Mouse (Mus musculus) heart, embryonic 12.5 days (tissue): ENCODE measurements at regions not wholly inside any gene's neighbourhood (a gene's known extent, or its start where the extent isn't known, plus 50 kb on each side); places are given as distances from the start of the nearest gene placed in this dataset.

Experiments used
- ATAC-seq: fragments of 200-750 bp; cut with Nextera tagmentation; 2 replicates; pipeline ENCODE4 v1.8.0; 2017; ENCODE audit warnings: moderate TSS enrichment, moderate library complexity; ENCODE audit not compliant: insufficient number of reproducible peaks, low FRiP score
- H3K27ac ChIP-seq: fragments of 300-500 bp; sonication (generic); 2 replicates; pipeline ENCODE4 v1.5.1; 2016; ENCODE audit warnings: mild to moderate bottlenecking, moderate library complexity; ENCODE audit not compliant: poor library complexity, severe bottlenecking
- H3K27me3 ChIP-seq: fragments of 300-500 bp; sonication (generic); replicated peaks from 2 replicates; pipeline ENCODE4 v1.6.1; 2016; ENCODE audit warnings: mild to moderate bottlenecking, moderate library complexity
- H3K36me3 ChIP-seq: fragments of 300-500 bp; sonication (generic); 2 replicates; pipeline ENCODE4 v1.6.1; 2016; ENCODE audit warnings: mild to moderate bottlenecking, moderate library complexity
- H3K4me1 ChIP-seq: fragments of 300-500 bp; sonication (generic); replicated peaks from 2 replicates; pipeline ENCODE4 v1.6.1; 2016; ENCODE audit warnings: mild to moderate bottlenecking
- H3K4me2 ChIP-seq: fragments of 300-500 bp; sonication (generic); 2 replicates; pipeline ENCODE4 v1.6.1; 2016; ENCODE audit warnings: mild to moderate bottlenecking, moderate library complexity
- H3K4me3 ChIP-seq: fragments of 300-500 bp; sonication (generic); 2 replicates; pipeline ENCODE4 v1.5.1; 2016; ENCODE audit warnings: mild to moderate bottlenecking
- H3K9ac ChIP-seq: fragments of 300-500 bp; sonication (generic); 2 replicates; pipeline ENCODE4 v1.6.1; 2016; ENCODE audit warnings: mild to moderate bottlenecking, moderate library complexity
- H3K9me3 ChIP-seq: fragments of 300-500 bp; sonication (generic); replicated peaks from 2 replicates; pipeline ENCODE4 v1.6.1; 2016; ENCODE audit warnings: mild to moderate bottlenecking, moderate library complexity
- WGBS: fragments of 180-500 bp; shearing (Covaris S2); methylation state at CpG from one replicate; pipeline ENCODE4 v1.1.7; 2016; 5-methylcytosine and 5-hydroxymethylcytosine counted together

DNA sequence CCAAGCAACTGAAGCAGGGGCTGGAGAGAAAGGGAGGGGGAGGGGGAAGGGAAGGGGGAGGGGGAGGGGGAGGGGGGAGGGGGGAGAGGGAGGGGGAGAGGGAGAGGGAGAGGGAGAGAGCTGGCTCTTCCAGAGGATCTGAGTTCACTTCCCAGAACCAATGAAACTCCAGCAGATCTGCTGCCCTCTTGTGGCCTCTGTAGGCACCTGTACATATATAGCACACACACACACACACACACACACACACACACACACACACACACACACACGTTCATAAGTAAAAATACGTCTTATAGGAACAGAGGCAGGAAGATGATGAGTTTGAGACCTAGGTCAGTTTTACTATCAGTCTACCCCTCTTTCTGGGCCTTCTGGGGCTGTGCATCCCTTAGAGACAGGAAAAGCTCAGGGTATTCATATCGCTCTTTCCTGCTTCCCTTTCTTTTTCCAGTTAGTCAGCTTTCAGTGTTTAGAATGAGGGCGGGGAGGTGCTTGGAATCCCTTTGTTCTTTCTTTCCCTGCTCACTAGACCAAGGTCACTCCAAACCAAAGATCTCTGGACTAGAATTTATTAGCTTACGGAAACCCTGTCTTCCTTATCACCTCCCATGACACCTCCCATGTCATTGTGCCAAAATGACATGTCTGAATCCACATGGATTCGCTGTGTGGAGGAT, 130.7 kb downstream of the Slc30a10 start:
- H3K27me3 ChIP-seq = no peaks in the 10 kb centered on the region
- no peak overlapping the region for H3K4me3 ChIP-seq
- H3K9me3 ChIP-seq = peaks cover 4% of the 10 kb centered on the region
- no peak overlapping the region for H3K4me2 ChIP-seq
- H3K4me1 ChIP-seq = peaks cover 13% of the 10 kb centered on the region
- no peak overlapping the region for H3K27ac ChIP-seq
- no peaks in the 10 kb centered on the region for H3K36me3 ChIP-seq
- no peak overlapping the region for H3K9ac ChIP-seq
- ATAC-seq = no peak
- WGBS = 79% methylated on average over 6 of the region's 6 CpGs

DNA sequence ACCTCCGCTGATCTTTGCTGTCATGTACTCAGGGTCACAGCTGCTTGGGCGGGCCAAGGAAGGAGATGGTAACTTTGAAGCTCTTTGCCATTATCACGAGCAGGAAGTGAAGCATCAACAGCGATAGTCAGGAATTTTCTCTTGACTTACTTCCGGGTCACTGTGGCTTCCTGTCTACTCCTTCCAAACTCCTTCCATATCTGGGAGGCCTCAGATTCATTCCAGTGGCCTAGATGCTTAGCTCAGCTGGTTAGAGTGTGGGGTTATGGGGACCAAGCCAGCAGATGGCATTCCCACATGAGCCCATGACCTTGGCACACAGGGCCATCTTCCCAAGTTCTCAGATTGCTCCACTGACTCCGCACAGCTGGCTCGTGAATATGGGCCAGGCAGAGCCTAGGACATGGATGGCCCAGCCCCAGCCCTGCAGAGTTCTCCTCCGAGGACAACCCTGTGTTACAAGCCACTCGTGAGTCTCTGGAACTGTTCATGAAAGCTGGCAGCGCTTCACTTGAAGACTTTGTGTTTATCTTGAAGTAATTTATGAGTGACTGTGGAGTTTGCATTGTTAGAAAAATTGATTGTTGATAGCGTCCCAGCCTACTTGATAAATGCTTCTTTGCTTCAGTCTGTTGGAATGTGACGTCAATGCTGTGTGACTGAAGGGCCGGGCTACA, 133.2 kb downstream of the Slc30a10 start:
- no peak overlapping the region for H3K27ac ChIP-seq
- no peak overlapping the region for H3K4me3 ChIP-seq
- H3K9me3 ChIP-seq = peaks cover 4% of the 10 kb centered on the region
- H3K36me3 ChIP-seq = no peaks in the 10 kb centered on the region
- no peak overlapping the region for H3K4me2 ChIP-seq
- peaks cover 13% of the 10 kb centered on the region for H3K4me1 ChIP-seq
- 0 out of 2 replicates have a peak, but pooled peaks have one; percentile 35 for ATAC-seq
- 53% methylated on average over 13 of the region's 13 CpGs for WGBS
- no peak overlapping the region for H3K9ac ChIP-seq
- H3K27me3 ChIP-seq = no peaks in the 10 kb centered on the region

DNA sequence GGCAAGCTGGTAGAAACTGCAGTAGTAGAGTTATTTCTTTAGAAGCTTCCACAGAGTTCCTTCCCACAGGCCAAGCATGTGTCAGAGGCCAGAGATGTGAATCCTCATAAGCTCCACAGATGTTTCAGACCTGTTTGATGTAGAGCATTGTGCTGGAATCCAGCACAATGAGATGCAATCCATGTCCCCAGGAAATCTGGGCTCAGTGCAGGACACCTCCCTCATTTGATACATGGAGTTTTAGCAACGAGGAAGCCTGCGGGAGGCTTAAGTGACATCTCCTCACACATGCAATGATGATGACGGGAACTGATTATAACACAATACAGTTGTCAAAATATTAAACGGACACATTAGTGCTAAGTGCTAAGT, 133.7 kb downstream of the Slc30a10 start:
- H3K27ac ChIP-seq = no peak overlapping the region
- peaks cover 4% of the 10 kb centered on the region for H3K9me3 ChIP-seq
- H3K4me2 ChIP-seq = no peak overlapping the region
- H3K27me3 ChIP-seq = no peaks in the 10 kb centered on the region
- ATAC-seq = no peak
- H3K4me3 ChIP-seq = no peak overlapping the region
- no peaks in the 10 kb centered on the region for H3K36me3 ChIP-seq
- H3K4me1 ChIP-seq = peaks cover 13% of the 10 kb centered on the region
- no peak overlapping the region for H3K9ac ChIP-seq
- WGBS = 65% methylated on average over 4 of the region's 4 CpGs

DNA sequence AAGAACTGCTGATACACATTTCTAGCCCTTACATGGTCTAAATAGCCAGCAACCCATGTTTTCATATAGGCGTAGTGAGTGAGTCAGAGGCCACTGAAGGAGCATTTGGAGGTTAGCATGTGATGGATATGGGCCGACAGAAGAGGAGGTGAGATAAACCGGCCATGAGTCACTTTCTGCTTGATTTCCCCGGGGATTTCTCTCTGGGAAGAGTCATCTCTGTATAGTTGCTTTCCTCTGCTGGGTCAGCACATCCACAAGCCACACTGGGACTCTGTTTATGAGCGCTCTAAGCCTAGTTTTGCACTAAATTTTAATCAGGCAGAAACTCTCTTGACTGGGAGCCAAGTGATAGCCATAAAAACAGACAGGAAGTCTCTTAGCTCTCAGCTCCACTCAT, 142.2 kb downstream of the Slc30a10 start:
- Histone ChIP-seq H3K4me3 (no peak overlapping the region), H3K4me2 (no peak overlapping the region), H3K9ac (no peak overlapping the region), H3K36me3 (no peaks in the 10 kb centered on the region), H3K27ac (no peak overlapping the region), H3K4me1 (peaks cover 8% of the 10 kb centered on the region), H3K9me3 (peaks cover 5% of the 10 kb centered on the region; the same call in 1 of the 2 replicates), H3K27me3 (no peaks in the 10 kb centered on the region)
- no peak for ATAC-seq
- 65% methylated on average over 5 of the region's 5 CpGs for WGBS

DNA sequence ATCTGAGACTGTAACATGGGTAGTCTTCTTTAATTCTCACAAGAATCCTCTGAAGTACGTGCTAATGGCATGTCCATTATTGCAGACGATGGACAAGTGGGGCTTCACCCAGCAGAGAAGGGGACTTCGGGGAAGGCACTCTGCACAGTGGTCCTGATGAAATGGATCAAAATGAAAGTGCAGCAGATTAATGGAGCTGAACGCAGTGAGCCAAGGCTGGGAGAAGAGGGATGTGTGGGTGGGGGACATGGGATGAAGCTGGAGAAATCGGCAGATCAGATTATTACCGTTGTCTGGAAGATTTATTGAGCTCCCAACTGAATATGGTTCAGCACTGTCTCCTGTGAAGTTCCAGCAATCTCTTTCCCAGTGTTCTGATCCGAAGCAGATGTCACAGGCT, 143.9 kb downstream of the Slc30a10 start:
- Histone ChIP-seq H3K4me3 (no peak overlapping the region), H3K27me3 (no peaks in the 10 kb centered on the region), H3K9me3 (peaks cover 5% of the 10 kb centered on the region; the same call in 1 of the 2 replicates), H3K4me2 (no peak overlapping the region), H3K9ac (no peak overlapping the region), H3K4me1 (peaks cover 8% of the 10 kb centered on the region), H3K27ac (no peak overlapping the region), H3K36me3 (no peaks in the 10 kb centered on the region)
- WGBS = 73% methylated on average over 7 of the region's 7 CpGs
- no peak for ATAC-seq

DNA sequence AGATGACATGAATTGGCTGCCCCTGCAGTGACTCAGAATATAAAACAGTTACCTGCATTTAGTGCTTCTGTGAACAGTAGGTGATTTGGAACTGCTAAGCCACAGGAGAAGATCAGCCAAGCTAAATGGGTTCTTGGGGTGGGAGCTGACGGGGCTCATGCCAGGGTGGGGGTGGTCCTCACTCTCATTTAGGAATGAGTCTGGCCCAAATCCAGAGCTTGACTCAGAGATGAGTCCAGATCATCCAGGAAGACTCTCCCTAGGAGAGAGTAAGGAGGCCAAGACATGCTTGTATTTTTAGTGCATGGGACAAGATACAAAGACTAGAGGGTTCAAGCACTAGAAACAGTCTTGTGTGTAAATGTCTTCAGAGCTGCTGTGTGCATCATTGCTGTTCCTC, 146.5 kb downstream of the Slc30a10 start:
- H3K4me1 ChIP-seq = no peaks in the 10 kb centered on the region; the same call in 1 of the 2 replicates
- WGBS = 87% methylated on average over 1 of the region's 1 CpGs
- ATAC-seq = no peak
- H3K4me2 ChIP-seq = no peak overlapping the region
- H3K27me3 ChIP-seq = no peaks in the 10 kb centered on the region
- peaks cover 5% of the 10 kb centered on the region; the same call in 1 of the 2 replicates for H3K9me3 ChIP-seq
- no peak overlapping the region for H3K4me3 ChIP-seq
- H3K36me3 ChIP-seq = no peaks in the 10 kb centered on the region
- no peak overlapping the region for H3K27ac ChIP-seq
- no peak overlapping the region for H3K9ac ChIP-seq

DNA sequence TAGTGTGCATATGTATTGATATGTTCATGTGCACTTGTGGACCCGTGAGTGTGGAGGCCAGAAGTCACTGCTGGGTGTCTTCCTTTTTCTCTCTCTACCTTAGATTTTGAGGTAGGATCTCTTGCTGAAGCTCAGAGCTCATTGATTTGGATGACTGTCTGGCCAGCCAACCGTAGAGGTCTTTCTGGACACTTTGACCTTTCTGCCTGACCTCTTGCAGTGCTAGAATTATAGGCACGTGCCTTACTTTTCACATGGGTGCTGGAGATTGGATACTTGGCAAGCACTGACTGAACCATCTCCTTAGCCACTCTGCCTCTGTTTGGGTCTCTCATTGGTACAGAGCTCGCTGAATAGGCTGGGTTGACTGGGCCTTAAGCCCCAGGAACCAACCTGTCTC, 151.3 kb downstream of the Slc30a10 start:
- no peak for ATAC-seq
- Histone ChIP-seq H3K4me2 (no peak overlapping the region), H3K4me1 (peaks cover 11% of the 10 kb centered on the region), H3K4me3 (no peak overlapping the region), H3K9ac (no peak overlapping the region), H3K36me3 (no peaks in the 10 kb centered on the region), H3K27ac (no peak overlapping the region), H3K9me3 (no peaks in the 10 kb centered on the region), H3K27me3 (no peaks in the 10 kb centered on the region)
- WGBS = 81% methylated on average over 4 of the region's 4 CpGs

DNA sequence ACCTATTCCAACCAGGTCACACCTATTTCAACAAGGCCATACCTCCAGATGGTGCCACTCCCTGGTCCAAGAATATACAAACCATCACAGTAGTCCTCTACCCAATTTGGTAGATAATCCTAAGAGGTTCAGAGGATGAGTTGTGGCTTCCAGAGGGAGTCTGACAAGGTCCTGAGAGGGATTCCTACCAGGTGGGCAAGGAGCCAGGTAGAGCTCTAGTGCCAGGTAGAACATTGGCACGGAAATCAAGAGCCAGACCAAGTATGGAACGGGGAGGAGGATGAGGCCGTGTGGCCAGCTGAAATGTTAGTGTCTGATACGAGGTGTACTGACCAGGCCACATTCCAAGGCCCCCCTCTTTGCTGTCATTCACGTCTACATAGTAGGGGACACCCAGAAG, 153.0 kb downstream of the Slc30a10 start:
- H3K4me3 ChIP-seq = no peak overlapping the region

DNA sequence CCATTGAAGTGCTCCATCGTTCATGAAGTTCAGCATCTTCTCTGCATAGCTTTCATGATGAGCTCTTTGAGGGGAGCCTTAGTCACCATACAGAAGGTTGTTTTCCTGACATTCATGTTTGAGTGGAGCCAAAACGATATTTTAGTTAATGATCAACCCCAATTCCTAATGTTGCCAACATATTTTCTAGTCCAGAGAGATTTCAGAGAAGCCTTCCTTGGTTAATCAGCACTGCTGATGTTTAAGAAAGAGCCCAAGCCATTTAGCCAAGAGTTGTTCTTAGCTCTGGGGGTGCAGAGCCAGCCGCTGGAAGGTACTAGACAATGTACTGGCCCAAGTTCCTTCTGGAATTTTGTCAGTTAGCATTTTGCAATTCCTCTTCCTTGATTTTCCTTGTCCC, 153.8 kb downstream of the Slc30a10 start:
- no peaks in the 10 kb centered on the region for H3K27me3 ChIP-seq
- H3K4me3 ChIP-seq = no peak overlapping the region
- no peak for ATAC-seq
- H3K9ac ChIP-seq = no peak overlapping the region
- no peak overlapping the region for H3K27ac ChIP-seq
- WGBS = 86% methylated on average over 3 of the region's 3 CpGs
- no peak overlapping the region for H3K4me2 ChIP-seq
- no peaks in the 10 kb centered on the region for H3K9me3 ChIP-seq
- no peaks in the 10 kb centered on the region for H3K36me3 ChIP-seq
- peaks cover 17% of the 10 kb centered on the region for H3K4me1 ChIP-seq

More for the DNA sequence above, 153.0 kb downstream of the Slc30a10 start:
- Histone ChIP-seq H3K9me3 (no peaks in the 10 kb centered on the region), H3K27me3 (no peaks in the 10 kb centered on the region), H3K36me3 (no peaks in the 10 kb centered on the region), H3K4me1 (peaks cover 17% of the 10 kb centered on the region), H3K27ac (no peak overlapping the region), H3K4me2 (no peak overlapping the region), H3K9ac (no peak overlapping the region)
- 87% methylated on average over 5 of the region's 5 CpGs for WGBS
- no peak for ATAC-seq

DNA sequence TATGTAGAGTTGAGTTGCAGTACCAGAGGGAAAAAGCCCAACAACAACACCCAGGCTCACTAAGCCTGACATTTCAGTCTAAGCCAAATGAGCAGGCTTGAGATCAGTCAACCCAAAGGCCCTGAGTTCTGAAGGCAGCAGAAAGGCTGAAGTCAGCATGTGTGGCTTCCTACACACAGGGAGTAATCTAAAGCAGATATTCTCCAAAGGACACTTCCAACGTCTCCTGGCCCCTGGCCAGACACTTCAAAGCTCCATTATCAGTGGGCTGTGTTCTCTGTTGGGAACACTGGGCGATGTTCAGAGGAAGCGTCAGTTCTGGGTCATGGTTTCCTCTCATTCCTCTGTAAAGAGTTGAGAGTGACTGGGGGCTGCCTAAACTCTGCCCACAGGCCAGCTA, 155.9 kb downstream of the Slc30a10 start:
- no peaks in the 10 kb centered on the region for H3K27me3 ChIP-seq
- H3K4me3 ChIP-seq = no peak overlapping the region
- H3K9me3 ChIP-seq = no peaks in the 10 kb centered on the region
- 0 out of 2 replicates have a peak overlapping the region, but pooled peaks have one; percentile 37 for H3K27ac ChIP-seq
- H3K4me1 ChIP-seq = peaks cover 22% of the 10 kb centered on the region
- 15% methylated on average over 3 of the region's 3 CpGs for WGBS
- H3K36me3 ChIP-seq = no peaks in the 10 kb centered on the region
- H3K9ac ChIP-seq = no peak overlapping the region
- peak; percentile 61; the same call in 1 of the 2 replicates for ATAC-seq
- H3K4me2 ChIP-seq = no peak overlapping the region

DNA sequence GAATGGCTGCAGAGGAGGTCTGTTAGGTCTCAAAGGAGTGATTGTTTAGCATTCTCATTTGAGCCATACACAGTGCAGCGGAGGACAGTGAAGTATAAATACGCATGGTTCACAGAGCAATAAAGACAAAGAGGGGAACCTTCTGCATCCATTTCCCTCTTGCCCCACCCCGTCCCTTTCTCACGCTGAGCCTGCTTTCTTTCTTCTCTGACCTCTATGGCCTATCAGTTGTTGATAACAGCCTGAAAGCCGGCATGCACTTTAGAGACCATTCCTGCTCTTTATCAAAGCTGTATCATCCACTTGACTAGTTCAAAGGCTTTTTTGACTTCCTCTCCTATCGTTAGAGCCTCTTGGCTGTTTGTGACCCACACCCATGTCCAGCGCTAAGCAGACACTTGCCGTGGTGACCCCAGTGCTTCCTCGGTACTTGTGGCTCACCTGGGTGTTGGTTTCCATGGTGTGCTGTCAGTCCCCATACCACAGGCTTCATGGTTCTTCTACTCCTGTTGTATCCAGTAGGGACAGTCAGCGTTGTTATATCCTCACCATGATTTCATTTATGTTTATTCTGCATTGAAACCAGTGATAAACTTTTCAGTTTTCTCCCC, 161.3 kb downstream of the Slc30a10 start:
- WGBS = 8% methylated on average over 10 of the region's 10 CpGs
- no peaks in the 10 kb centered on the region for H3K36me3 ChIP-seq
- 0 out of 2 replicates have a peak, but pooled peaks cover 2% of the 10 kb centered on the region for H3K27me3 ChIP-seq
- no peak overlapping the region for H3K9ac ChIP-seq
- ATAC-seq = peak; percentile 48; the same call in 1 of the 2 replicates
- no peak overlapping the region for H3K27ac ChIP-seq
- H3K4me3 ChIP-seq = no peak overlapping the region
- H3K4me2 ChIP-seq = peak overlapping the region; percentile 52
- H3K4me1 ChIP-seq = peaks cover 28% of the 10 kb centered on the region
- no peaks in the 10 kb centered on the region for H3K9me3 ChIP-seq
